Mouse (Mus musculus) MEL (cell line): ENCODE results near the gene Sh3gl3. TPM values are rescaled to one million over a fixed set of nuclear protein-coding genes. Genes with fewer than 3 reads are reported as not detected.

ENCODE experiments used
- DNase-seq: peaks from one replicate; pipeline ENCODE4 v3.0.0; 2011; ENCODE audit warnings: low read depth, low spot score
- H3K27ac ChIP-seq: 2 replicates; pipeline ENCODE4 v1.5.1; 2012; ENCODE audit warnings: low read depth, mild to moderate bottlenecking, control low read depth, low read length, moderate library complexity; ENCODE audit not compliant: control insufficient read depth
- H3K27me3 ChIP-seq, 2 experiments: fragments of 150-350 bp in 1 of 2; sonication (generic) in 1 of 2; 2 replicates each; pipeline ENCODE4 v1.6.1; 2012; ENCODE audit warnings: low read length in 2 of 2, mild to moderate bottlenecking in 2 of 2, improper control_type of control experiment in 1 of 2, moderate library complexity in 1 of 2; ENCODE audit not compliant: insufficient read depth in 2 of 2, control insufficient read depth in 1 of 2
- H3K36me3 ChIP-seq, 2 experiments: 2 replicates each; pipeline ENCODE4 v1.6.1; 2012 to 2014; ENCODE audit warnings: low read length in 2 of 2, improper control_type of control experiment in 1 of 2, inconsistent platforms in 1 of 2, mild to moderate bottlenecking in 1 of 2; ENCODE audit not compliant: insufficient read depth in 2 of 2, control insufficient read depth in 1 of 2
- H3K4me1 ChIP-seq, 2 experiments: fragments of 150-350 bp in 1 of 2; sonication (generic) in 1 of 2; 2 replicates each; pipeline ENCODE4 v1.6.1; 2012; ENCODE audit warnings: low read length in 2 of 2, improper control_type of control experiment in 1 of 2, mild to moderate bottlenecking in 1 of 2; ENCODE audit not compliant: insufficient read depth in 2 of 2, control insufficient read depth in 1 of 2
- H3K4me3 ChIP-seq, 2 experiments: fragments of 150-350 bp in 1 of 2; sonication (generic) in 1 of 2; 2 replicates each; pipeline ENCODE4 v1.5.1; 2012; ENCODE audit warnings: low read depth in 2 of 2, low read length in 2 of 2, mild to moderate bottlenecking in 2 of 2, moderate library complexity in 2 of 2, control low read depth in 1 of 2, improper control_type of control experiment in 1 of 2; ENCODE audit not compliant: control insufficient read depth in 1 of 2, insufficient read depth in 1 of 2
- H3K79me2 ChIP-seq: 2 replicates; pipeline ENCODE4 v1.6.1; 2012; ENCODE audit warnings: mild to moderate bottlenecking, low read length, moderate library complexity; ENCODE audit not compliant: control insufficient read depth, poor library complexity, insufficient read depth
- H3K9ac ChIP-seq: 2 replicates; pipeline ENCODE4 v1.6.1; 2012; ENCODE audit warnings: low read depth, mild to moderate bottlenecking, control low read depth, low read length, moderate library complexity; ENCODE audit not compliant: control insufficient read depth, poor library complexity, severe bottlenecking
- H3K9me3 ChIP-seq: fragments of 150-350 bp; sonication (generic); replicated peaks from 2 replicates; pipeline ENCODE4 v1.6.1; 2012; ENCODE audit warnings: mild to moderate bottlenecking, low read length, improper control_type of control experiment, moderate library complexity; ENCODE audit not compliant: insufficient read depth
- CHD1 ChIP-seq: IDR thresholded peaks from 2 replicates; pipeline ENCODE4 v1.6.1; 2012; ENCODE audit warnings: low read depth, mild to moderate bottlenecking, inconsistent platforms, low read length, improper control_type of control experiment
- CHD2 ChIP-seq: IDR thresholded peaks from 2 replicates; pipeline ENCODE4 v1.6.1; 2011; ENCODE audit warnings: low read length, improper control_type of control experiment
- CTCF ChIP-seq, 3 experiments: IDR thresholded peaks in 2 of 3; conservative IDR thresholded peaks in 1 of 3; 2 replicates each; pipeline ENCODE4 v1.5.1; 2011 to 2012; ENCODE audit warnings: low read length in 3 of 3, low read depth in 2 of 3, mild to moderate bottlenecking in 2 of 3, improper control_type of control experiment in 1 of 3, inconsistent platforms in 1 of 3, mixed read lengths in 1 of 3, moderate library complexity in 1 of 3; ENCODE audit not compliant: control insufficient read depth in 1 of 3, insufficient read depth in 1 of 3, poor library complexity in 1 of 3, severe bottlenecking in 1 of 3
- EP300 ChIP-seq, 2 experiments: IDR thresholded peaks; 2 replicates each; pipeline ENCODE4 v1.6.1; 2011; ENCODE audit warnings: improper control_type of control experiment in 2 of 2, low read length in 2 of 2, low read depth in 1 of 2, mild to moderate bottlenecking in 1 of 2
- ETS1 ChIP-seq: IDR thresholded peaks from 2 replicates; pipeline ENCODE4 v1.6.1; 2012; ENCODE audit warnings: low read depth, mild to moderate bottlenecking, inconsistent platforms, low read length, improper control_type of control experiment, moderate library complexity
- GABPA ChIP-seq: IDR thresholded peaks from 2 replicates; pipeline ENCODE4 v1.6.1; 2012; ENCODE audit warnings: low read depth, mild to moderate bottlenecking, inconsistent platforms, low read length, improper control_type of control experiment, moderate library complexity
- JUND ChIP-seq: IDR thresholded peaks from 2 replicates; pipeline ENCODE4 v1.6.1; 2011; ENCODE audit warnings: low read depth, mild to moderate bottlenecking, improper control_type of control experiment, low read length
- MAFK ChIP-seq: IDR thresholded peaks from 2 replicates; pipeline ENCODE4 v1.6.1; 2011; ENCODE audit warnings: low read depth, mild to moderate bottlenecking, low read length, improper control_type of control experiment, borderline replicate concordance
- MAZ ChIP-seq: IDR thresholded peaks from 2 replicates; pipeline ENCODE4 v1.6.1; 2012; ENCODE audit warnings: low read depth, mild to moderate bottlenecking, inconsistent platforms, low read length, improper control_type of control experiment
- MYB ChIP-seq: IDR thresholded peaks from 2 replicates; pipeline ENCODE4 v1.6.1; 2011; ENCODE audit warnings: mild to moderate bottlenecking, low read depth, low read length, improper control_type of control experiment
- MYC ChIP-seq: IDR thresholded peaks from 2 replicates; pipeline ENCODE4 v1.6.1; 2011; ENCODE audit warnings: low read depth, mild to moderate bottlenecking, low read length, improper control_type of control experiment, moderate library complexity
- NELFE ChIP-seq: IDR thresholded peaks from 2 replicates; pipeline ENCODE4 v1.6.1; 2011; ENCODE audit warnings: low read depth, low read length, improper control_type of control experiment
- RCOR1 ChIP-seq: IDR thresholded peaks from 2 replicates; pipeline ENCODE4 v1.6.1; 2012; ENCODE audit warnings: low read depth, mild to moderate bottlenecking, inconsistent platforms, low read length, improper control_type of control experiment
- TBP ChIP-seq: IDR thresholded peaks from 2 replicates; pipeline ENCODE4 v1.8.0; 2011; ENCODE audit warnings: low read depth, low read length, improper control_type of control experiment
- ZKSCAN1 ChIP-seq: IDR thresholded peaks from 2 replicates; pipeline ENCODE4 v1.6.1; 2012; ENCODE audit warnings: low read depth, mild to moderate bottlenecking, inconsistent platforms, low read length, improper control_type of control experiment, moderate library complexity
- ZMIZ1 ChIP-seq: IDR thresholded peaks from 2 replicates; pipeline ENCODE4 v1.6.1; 2012; ENCODE audit warnings: low read depth, mild to moderate bottlenecking, inconsistent platforms, low read length, improper control_type of control experiment, moderate library complexity
- ZNF384 ChIP-seq: IDR thresholded peaks from 2 replicates; pipeline ENCODE4 v1.6.1; 2012; ENCODE audit warnings: low read depth, mild to moderate bottlenecking, inconsistent platforms, low read length, improper control_type of control experiment
- polyA plus RNA-seq, 2 experiments: library from polyadenylated mRNA; stranded (reverse) in 1 of 2; unstranded in 1 of 2; fragments of >175 nt in 1 of 2; fragments of >200 nt in 1 of 2; gene quantifications; 2 replicates each; pipeline versions ENCODE4 v1.2.1 to v1.2.4; 2012; ENCODE audit warnings: low replicate concordance in 2 of 2, low read depth in 1 of 2; ENCODE audit not compliant: insufficient read length in 2 of 2, insufficient read depth in 1 of 2, missing spikeins in 1 of 2
- total RNA-seq: library from RNA; depleted of rRNA; stranded (reverse); fragments of 300-350 nt; gene quantifications from 2 replicates; pipeline ENCODE4 v1.2.3, GENCODE M21; 2012

Sh3gl3 gene
- total and polyA plus RNA-seq, 3 experiments: not detected

DNA sequence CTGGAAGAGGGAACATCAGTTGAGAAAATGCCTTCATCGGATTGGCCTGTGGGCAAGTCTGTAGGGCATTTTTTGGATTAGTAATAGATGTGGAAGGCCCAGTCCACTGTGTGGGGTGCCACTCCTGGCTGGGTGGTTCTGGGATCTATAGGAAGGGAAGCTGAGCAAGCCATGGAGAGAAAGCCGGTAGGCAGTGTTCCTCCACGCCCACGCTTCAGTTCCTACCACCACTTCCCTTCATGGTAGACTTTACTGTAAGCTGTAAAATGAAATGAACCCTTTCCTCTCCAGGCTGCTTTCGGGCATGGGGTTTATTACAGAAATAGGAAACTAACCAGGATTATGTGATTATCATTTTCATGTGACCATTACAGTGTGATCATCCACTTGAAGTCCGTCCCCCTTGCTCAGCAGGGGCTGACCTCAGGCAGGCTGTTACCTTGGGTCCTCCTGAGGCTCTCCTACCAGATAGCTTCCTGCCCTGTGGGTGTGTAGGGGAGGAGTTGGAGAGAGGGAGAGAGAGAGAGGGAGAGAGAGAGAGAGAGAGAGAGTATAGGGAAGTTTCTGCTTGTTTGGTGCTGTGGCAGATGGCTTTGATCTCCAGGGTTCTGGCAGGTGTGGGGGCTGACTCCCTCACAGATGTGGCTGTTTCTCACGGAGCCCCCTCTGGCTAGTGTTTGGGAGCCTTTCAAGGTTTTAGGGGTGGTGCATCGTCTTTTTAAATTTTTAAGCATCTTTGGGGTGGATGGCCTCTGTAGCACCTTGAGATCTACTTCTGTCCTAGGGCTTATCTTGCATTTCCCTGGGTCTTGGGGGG lies 67.0 kb downstream of the Sh3gl3 start:
- no peak overlapping the region for H3K4me3 ChIP-seq
- TF ChIP-seq MAFK (no peak), EP300 (IDR thresholded peaks at IDR 0.05; ENCODE audit: low read depth in 1 of 2, low read length in 2 of 2) (no peak), MAZ (no peak), ZMIZ1 (no peak), ETS1 (no peak), CTCF (IDR thresholded peaks at IDR 0.05 in 2 of 3, conservative IDR thresholded peaks at IDR 0.05 in 1 of 3; ENCODE audit: control insufficient read depth in 1 of 3, insufficient read depth in 1 of 3, low read depth in 2 of 3, low read length in 3 of 3, poor library complexity in 1 of 3, severe bottlenecking in 1 of 3) (no peak), RCOR1 (no peak), TBP (no peak), MYB (no peak), JUND (no peak), ZNF384 (no peak), CHD1 (no peak), CHD2 (no peak)
- H3K27me3 ChIP-seq: no peaks in the 10 kb centered on the region
- H3K27ac ChIP-seq: no peak overlapping the region
- no peaks in the 10 kb centered on the region for H3K79me2 ChIP-seq
- no peak for DNase-seq
- no peak overlapping the region for H3K9ac ChIP-seq
- H3K4me1 ChIP-seq: no peaks in the 10 kb centered on the region
- H3K9me3 ChIP-seq: no peaks in the 10 kb centered on the region
- H3K36me3 ChIP-seq: no peaks in the 10 kb centered on the region

DNA sequence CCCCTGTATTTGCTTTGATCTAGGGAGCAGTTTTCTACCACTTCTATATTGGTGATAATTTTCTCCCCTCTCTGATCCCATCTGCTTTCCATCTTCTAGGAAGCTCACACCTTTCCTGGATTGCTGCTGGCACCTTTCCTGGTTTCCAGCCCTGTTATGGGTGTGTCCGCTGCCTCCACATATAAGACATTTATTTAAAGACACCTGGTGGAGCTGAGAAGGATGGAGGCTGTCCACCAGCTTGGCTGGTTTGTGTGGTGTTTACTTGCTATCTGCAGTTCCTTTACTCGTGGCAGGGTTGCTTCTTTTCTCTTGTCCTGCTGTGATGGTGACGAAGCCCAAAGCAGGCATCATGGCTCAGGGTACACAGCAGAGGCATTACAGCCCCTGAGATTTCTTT lies 71.1 kb downstream of the Sh3gl3 start:
- H3K9me3 ChIP-seq: no peaks in the 10 kb centered on the region
- no peak overlapping the region for H3K4me3 ChIP-seq
- no peaks in the 10 kb centered on the region for H3K36me3 ChIP-seq
- no peaks in the 10 kb centered on the region for H3K27me3 ChIP-seq
- no peaks in the 10 kb centered on the region for H3K4me1 ChIP-seq
- H3K79me2 ChIP-seq: no peaks in the 10 kb centered on the region
- TF ChIP-seq MYC (no peak), GABPA (no peak), ZKSCAN1 (no peak), NELFE (no peak)
- H3K9ac ChIP-seq: no peak overlapping the region
- H3K27ac ChIP-seq: no peak overlapping the region
- DNase-seq: no peak
